Mouse (Mus musculus) heart, adult 2 months (tissue): ENCODE measurements around the gene Tbc1d10b.

ENCODE experiments used
- CTCF ChIP-seq: fragments of 200-600 bp; IDR thresholded peaks from 2 replicates; pipeline ENCODE4 v1.8.1; 2022; ENCODE audit warnings: antibody characterized with exemption, mild to moderate bottlenecking, moderate library complexity
- POLR2A ChIP-seq: fragments of 200-500 bp; IDR thresholded peaks from 2 replicates; pipeline ENCODE4 v1.6.1; 2011; ENCODE audit warnings: mild to moderate bottlenecking, low read depth, low read length, control low read depth; ENCODE audit not compliant: insufficient read depth

- TF ChIP-seq CTCF (no peak), POLR2A (no peak)
Observed at GRCm38 (mm10) chr7:127187351-127187750, 20.9 kb downstream of the Tbc1d10b start.
